Mouse (Mus musculus) cortical plate, adult 2 months (tissue): ENCODE data around the gene Exoc4. TPM values are rescaled to one million over a fixed set of nuclear protein-coding genes. Genes with fewer than 3 reads are reported as not detected.
A peak's percentile ranks its signal among the peaks of the same experiment; 100 is the strongest.

Experiments used
- H3K27ac ChIP-seq: fragments of 200-500 bp; 2 replicates; pipeline ENCODE4 v1.5.1; 2012; ENCODE audit warnings: low read length, control low read depth, inconsistent platforms; ENCODE audit not compliant: insufficient read depth
- H3K4me1 ChIP-seq: fragments of 200-500 bp; 2 replicates; pipeline ENCODE4 v1.6.1; 2011; ENCODE audit warnings: low read length; ENCODE audit not compliant: control insufficient read depth, insufficient read depth
- H3K4me3 ChIP-seq: fragments of 200-500 bp; 2 replicates; pipeline ENCODE4 v1.5.1; 2011; ENCODE audit warnings: mild to moderate bottlenecking, low read length, control low read depth; ENCODE audit not compliant: insufficient read depth
- CTCF ChIP-seq: fragments of 200-500 bp; IDR thresholded peaks from 2 replicates; pipeline ENCODE4 v1.5.1; 2011; ENCODE audit warnings: mild to moderate bottlenecking, control low read depth, low read length; ENCODE audit not compliant: insufficient read depth; ENCODE audit errors: extremely low read depth
- POLR2A ChIP-seq: fragments of 200-500 bp; IDR thresholded peaks from 2 replicates; pipeline ENCODE4 v1.6.1; 2011; ENCODE audit warnings: mild to moderate bottlenecking, low read length, control low read depth; ENCODE audit not compliant: insufficient read depth; ENCODE audit errors: extremely low read depth
- polyA plus RNA-seq: library from polyadenylated mRNA; depleted of rRNA; stranded (reverse); fragments of >200 nt; gene quantifications from 2 replicates; pipeline ENCODE4 v1.2.3, GENCODE M21; 2012

Gene Exoc4
- polyA plus RNA-seq, 1 experiment: 19.0 TPM

DNA sequence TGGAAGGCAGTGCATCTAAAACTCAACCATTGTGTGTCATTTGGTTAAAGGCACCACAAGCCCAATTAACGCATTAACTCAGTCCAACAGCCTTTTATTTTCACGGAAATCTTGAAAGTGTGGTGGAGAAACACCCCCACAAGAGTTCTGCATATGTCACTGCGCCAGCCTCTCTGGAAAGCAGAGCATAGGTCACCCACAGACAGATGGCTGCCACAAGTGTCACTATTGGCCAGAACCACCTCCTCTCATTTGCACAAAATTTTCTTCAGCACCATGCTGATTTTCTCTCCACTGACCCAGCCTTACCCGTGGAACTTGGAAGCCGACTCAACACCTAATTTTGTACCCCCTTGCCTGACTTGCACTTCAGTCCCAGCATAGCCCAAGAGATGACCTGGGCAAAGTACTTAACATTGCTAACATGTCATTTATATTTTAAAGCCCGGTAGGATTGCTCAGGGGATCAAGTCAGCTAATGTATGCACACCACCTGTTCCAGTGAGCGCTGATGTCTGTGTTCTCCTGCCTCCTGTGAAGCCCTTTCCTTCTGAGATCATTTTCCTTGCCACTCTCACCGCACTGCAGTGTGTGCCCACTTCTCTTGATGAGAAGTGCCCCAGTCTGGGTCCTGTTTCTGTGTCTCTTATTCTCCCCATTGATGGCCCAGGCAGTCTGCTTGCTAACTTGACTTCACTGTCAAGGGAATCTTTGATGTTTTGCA is 625.6 kb downstream of the Exoc4 start:
- TF ChIP-seq POLR2A (no peak), CTCF (no peak)
- Histone ChIP-seq H3K4me3 (no peak overlapping the region), H3K27ac (no peak overlapping the region), H3K4me1 (peaks cover 3% of the 10 kb centered on the region; the same call in 1 of the 2 replicates)

DNA sequence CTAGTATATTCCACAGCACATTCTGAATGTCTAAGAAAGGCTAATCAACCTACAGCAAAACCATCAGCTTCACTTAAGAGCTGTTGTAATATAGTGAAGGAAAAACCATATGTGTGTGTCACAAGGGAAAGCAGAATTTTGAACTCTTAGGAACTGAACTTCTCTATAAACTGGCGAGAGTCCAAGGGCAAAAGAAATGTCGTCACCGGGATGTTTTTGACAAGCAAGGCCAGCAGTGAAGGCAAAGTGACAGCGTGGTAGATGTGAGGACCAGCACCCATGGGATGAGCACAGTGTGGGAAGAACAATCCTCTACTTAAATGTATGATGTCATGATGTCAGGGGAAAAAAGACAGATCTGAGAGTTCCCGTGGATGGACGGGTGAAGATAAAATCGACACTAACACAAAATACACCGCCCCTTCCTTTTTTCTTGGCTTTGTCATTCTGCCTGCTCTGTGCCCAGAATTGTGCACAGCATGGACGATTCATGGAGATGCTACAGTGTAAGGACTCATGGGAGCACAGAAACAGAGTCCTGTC is 635.3 kb downstream of the Exoc4 start:
- TF ChIP-seq CTCF (no peak), POLR2A (no peak)
- Histone ChIP-seq H3K4me1 (peaks cover 3% of the 10 kb centered on the region; the same call in 1 of the 2 replicates), H3K27ac (no peak overlapping the region), H3K4me3 (no peak overlapping the region)

- Histone ChIP-seq H3K4me3 (no peak overlapping the region), H3K4me1 (peaks cover 3% of the 10 kb centered on the region; the same call in 1 of the 2 replicates), H3K27ac (no peak overlapping the region)
- TF ChIP-seq CTCF (no peak), POLR2A (no peak)
These were observed 638.1 kb downstream of the Exoc4 start for GRCm38 (mm10) chr6:33886941-33887340.

GRCm38 (mm10) chr6:33890926-33891325 is 642.0 kb downstream of the Exoc4 start:
- TF ChIP-seq CTCF (no peak), POLR2A (no peak)
- no peak overlapping the region for H3K4me3 ChIP-seq
- peaks cover 3% of the 10 kb centered on the region; the same call in 1 of the 2 replicates for H3K4me1 ChIP-seq
- H3K27ac ChIP-seq: no peak overlapping the region

DNA sequence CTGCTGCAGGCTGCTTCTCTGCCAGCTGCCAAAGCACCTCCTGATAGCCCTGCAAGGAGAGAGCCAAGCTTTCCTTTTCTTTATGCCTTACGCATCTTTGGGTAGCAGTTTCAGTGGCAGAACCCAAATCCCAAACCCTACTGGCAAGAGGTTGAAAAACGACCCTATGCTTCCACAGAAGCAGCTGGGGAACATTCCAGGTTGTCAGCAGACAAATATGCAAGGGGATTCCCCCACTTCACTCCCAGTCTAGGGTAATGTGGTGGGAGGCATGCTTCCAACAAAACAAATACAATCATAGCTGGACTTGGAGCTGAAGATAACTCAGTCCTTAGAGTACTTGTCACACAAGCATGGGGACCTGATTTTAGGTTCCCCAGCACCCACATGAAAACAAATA is 643.3 kb downstream of the Exoc4 start:
- Histone ChIP-seq H3K27ac (no peak overlapping the region), H3K4me3 (no peak overlapping the region), H3K4me1 (peaks cover under 1% of the 10 kb centered on the region; the same call in 1 of the 2 replicates)
- no peak for TF ChIP-seq POLR2A
- no peak for TF ChIP-seq CTCF

DNA sequence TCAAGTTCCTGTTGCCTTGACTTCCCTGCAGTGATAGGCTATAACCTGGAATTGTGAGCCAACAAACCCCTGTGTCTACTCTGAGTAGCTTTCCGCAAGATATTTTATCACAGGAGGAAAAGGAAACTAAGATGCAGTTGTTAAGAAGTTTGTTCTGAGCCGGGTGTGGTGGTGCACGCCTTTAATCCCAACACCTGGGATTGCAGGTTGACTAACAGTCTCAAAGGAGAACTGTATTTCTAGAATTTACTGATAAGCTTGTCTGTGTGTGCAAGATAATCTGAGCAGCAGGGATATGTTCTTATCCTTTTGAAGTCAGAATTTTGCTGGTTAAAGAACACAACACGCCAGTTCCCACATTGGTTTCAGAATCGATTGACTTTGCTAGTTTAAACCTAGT is 651.1 kb downstream of the Exoc4 start:
- no peaks in the 10 kb centered on the region for H3K4me1 ChIP-seq
- H3K27ac ChIP-seq: no peak overlapping the region
- H3K4me3 ChIP-seq: no peak overlapping the region
- TF ChIP-seq CTCF (no peak), POLR2A (no peak)

DNA sequence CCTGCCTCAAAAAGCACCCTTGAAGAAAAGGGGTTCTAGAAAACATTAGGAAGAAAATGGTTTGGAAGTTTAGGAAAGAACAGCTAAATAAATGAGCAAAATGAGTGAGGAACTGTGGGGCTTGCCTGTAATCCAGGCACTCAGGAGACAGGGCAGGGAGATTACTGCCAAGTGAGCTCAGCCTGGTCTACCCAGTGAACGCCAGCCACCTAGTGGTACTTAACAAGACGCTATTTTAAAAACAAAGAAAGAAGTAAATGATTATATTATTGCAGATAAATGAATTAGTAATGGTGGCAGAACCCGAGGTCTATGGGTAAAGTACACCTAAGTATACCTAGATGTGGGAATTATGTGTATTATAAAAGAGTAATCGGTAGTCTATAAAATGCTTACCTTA is 651.7 kb downstream of the Exoc4 start:
- no peak overlapping the region for H3K4me3 ChIP-seq
- TF ChIP-seq CTCF: 0 out of 2 replicates have a peak, but pooled peaks have one; percentile 23
- no peak for TF ChIP-seq POLR2A
- no peaks in the 10 kb centered on the region for H3K4me1 ChIP-seq
- H3K27ac ChIP-seq: no peak overlapping the region

- Histone ChIP-seq H3K4me3 (no peak overlapping the region), H3K27ac (no peak overlapping the region)
These were observed 656.2 kb downstream of the Exoc4 start for GRCm38 (mm10) chr6:33905099-33905498.

DNA sequence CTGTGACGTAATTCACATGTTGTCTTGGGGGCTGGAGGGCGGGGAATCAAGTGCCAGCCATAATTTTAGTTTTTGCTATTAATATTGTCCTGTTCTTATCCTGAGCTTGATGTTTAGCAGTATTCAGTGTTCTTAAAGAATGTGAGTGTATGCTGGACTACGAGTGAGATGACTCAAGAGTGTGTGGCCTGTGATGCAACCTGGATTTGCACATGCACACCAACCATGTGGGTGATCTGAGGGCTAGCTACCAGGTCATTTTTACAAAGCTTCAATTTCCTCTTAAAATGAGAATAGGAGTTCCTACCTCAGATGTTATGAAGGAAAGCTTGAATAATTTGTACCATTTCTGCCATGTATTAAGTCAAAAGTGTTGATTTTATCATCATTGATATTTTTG is 661.8 kb downstream of the Exoc4 start:
- no peak overlapping the region for H3K27ac ChIP-seq
- TF ChIP-seq POLR2A: no peak
- TF ChIP-seq CTCF: no peak
- H3K4me1 ChIP-seq: peaks cover 3% of the 10 kb centered on the region
- no peak overlapping the region for H3K4me3 ChIP-seq

More at GRCm38 (mm10) chr6:33905099-33905498, 656.2 kb downstream of the Exoc4 start:
- TF ChIP-seq CTCF (no peak), POLR2A (no peak)
- H3K4me1 ChIP-seq: no peaks in the 10 kb centered on the region

DNA sequence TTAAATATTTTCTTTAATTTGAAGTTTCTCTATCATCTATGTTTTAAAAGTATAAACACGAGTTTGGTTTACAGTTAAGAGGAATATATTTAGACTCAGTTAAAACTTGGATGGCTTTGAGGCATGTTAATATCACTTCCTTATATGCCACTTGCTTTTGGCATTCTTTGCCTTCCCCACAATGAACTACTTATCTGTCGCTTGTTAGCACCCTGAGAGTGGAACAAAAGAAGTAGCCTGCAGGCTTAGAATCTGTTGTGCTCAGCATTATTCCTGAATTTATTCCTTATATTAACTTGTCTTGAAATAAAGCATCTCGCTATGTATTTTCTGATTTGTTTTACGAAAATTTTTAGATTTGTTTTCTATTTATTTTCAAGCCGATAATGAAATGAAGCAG is 664.2 kb downstream of the Exoc4 start:
- TF ChIP-seq CTCF (no peak), POLR2A (no peak)
- no peak overlapping the region for H3K4me3 ChIP-seq
- H3K4me1 ChIP-seq: peaks cover 3% of the 10 kb centered on the region
- no peak overlapping the region for H3K27ac ChIP-seq
